Mouse (Mus musculus) liver, adult 2 months (tissue): ENCODE results near the gene Acsm1.

Experiments
- CTCF ChIP-seq: fragments of 200-500 bp; IDR thresholded peaks from 2 replicates; pipeline ENCODE4 v1.5.1; 2011; ENCODE audit warnings: low read depth, low read length, control low read depth
- POLR2A ChIP-seq: fragments of 200-500 bp; IDR thresholded peaks from 2 replicates; pipeline ENCODE4 v1.6.1; 2011; ENCODE audit warnings: low read length, control low read depth; ENCODE audit not compliant: insufficient read depth; ENCODE audit errors: extremely low read depth

GRCm38 (mm10) chr7:119638773-119639172 is 31.9 kb downstream of the Acsm1 start:
- TF ChIP-seq POLR2A (no peak), CTCF (no peak)
